Mouse (Mus musculus): ENCODE measurements around the gene Gucy2g.

DNA sequence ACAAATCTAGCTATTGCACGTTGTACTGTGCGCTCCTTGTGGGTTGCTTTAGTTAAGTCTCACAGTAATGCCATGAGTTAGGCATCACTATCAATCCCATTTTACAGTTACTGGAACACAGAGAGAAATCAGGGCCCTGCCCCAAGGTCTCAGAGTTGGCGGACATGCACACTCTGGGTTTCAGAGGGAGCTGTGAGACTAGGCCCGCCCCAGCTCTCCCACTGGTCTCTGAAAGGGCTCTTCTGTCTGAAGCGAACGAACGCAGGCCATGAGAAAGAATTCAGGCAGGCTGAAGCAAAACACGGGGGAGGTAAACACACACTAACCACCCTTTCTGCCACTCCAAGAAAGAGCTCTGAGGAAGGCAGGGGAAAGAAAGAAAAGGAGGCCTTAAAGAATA, 82.4 kb downstream of the Gucy2g start:
- TF ChIP-seq CTCF (IDR thresholded peaks at IDR 0.05; ENCODE audit: low read depth) (no peak), EP300 (IDR thresholded peaks at IDR 0.05; ENCODE audit: low read depth) (no peak)

All from heart, postnatal 0 days (tissue).